Mouse (Mus musculus) kidney, postnatal 14 days (tissue): ENCODE results near the gene Pla2g4c.
A peak's percentile ranks its signal among the peaks of the same experiment; 100 is the strongest.

ENCODE experiments used
- DNase-seq: peaks from one replicate; pipeline ENCODE4 v3.0.0; 2022; ENCODE audit warnings: mixed read lengths

Gene Pla2g4c

GRCm38 (mm10) chr7:13324316-13324715, at the start of gene Pla2g4c:
Pla2g4c (plus strand) TSS chr7:13324655.
- no peak for DNase-seq

DNA sequence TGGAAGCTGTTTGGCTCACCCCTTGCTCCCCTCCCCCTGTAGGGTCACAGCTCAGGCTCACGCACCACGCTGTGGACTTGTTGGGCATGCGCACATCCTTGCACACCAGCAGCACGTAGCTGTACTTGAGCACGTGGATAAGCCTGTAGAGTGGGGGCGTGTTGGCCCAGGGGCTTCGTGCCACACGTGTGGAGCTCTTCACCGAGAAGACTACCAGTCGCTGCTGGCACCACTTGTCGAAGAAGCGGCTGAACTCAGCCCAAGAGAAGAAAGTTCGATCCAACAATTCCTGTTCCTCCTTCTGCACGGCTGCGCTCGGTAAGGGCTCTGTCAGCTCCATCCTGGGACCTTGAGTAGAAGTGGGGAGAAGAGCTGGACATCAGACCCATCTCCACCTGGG, 47.4 kb upstream of the Pla2g4c start, which contains the start of gene Lig1:
Lig1 (plus strand) TSS at position 203 of the 400 bp plus-strand sequence.
- DNase-seq, result no peak

GRCm38 (mm10) chr7:13277833-13278232, 46.6 kb upstream of the Pla2g4c start:
- DNase-seq, result no peak

DNA sequence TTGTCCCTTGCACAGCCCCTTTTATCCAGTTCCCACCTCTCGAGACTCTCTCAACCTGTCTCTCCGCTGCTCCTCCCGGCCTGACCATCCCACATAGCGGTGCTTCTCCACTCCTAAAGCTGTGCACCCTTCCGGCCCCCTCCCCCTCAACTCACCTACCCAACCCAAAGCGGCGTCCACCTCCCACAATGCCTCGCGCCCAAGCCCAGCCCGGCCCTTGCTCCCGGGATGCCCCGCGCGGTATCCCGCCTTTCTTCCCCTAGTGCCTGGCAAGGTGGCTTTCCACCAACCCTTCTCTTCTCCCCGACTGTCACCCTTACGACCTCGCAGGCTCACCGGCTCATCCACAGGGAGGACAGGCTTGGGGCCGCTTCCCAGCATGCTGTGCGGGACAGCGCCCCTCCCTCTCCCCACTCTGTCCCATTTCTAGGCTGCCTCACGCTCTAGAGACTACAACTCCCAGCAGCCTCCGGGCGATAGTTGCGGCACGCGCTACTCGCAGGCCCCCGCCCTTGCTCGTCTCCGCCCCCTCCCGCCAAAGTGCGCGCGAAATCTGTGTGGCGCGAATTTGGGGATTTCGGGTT, 46.1 kb upstream of the Pla2g4c start, which contains the start of gene Zswim9:
Zswim9 (minus strand) TSS at position 414 of the 584 bp plus-strand sequence.
- peak; percentile 95 for DNase-seq

GRCm38 (mm10) chr7:13278957-13279356, 45.5 kb upstream of the Pla2g4c start:
- DNase-seq, result peak; percentile 5

- no peak for DNase-seq
These were observed 35.8 kb upstream of the Pla2g4c start for GRCm38 (mm10) chr7:13288621-13289020.

- no peak for DNase-seq
These were observed 34.3 kb upstream of the Pla2g4c start for GRCm38 (mm10) chr7:13290041-13290675.

DNA sequence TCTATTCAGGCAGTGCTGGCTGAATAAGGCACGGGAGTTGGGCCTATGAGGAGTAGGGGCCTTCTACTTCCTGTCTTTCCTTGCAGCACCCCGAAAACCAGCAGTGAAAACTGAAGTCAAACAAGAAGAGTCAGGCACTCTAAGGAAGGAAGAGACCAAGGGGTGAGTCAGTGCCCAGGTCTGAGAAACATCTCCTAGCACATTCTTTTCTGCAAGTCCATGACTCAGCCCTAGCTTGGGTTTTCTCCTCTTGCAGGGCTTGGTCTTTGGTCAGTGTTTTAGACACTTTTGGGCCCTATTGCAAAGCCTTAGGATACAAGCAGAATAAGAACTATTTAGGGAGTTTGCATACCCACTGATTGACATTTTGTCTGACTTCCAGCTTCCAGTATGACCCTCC, 33.1 kb upstream of the Pla2g4c start:
- DNase-seq, result no peak

- no peak for DNase-seq
These were observed 30.3 kb upstream of the Pla2g4c start for GRCm38 (mm10) chr7:13293878-13294855.

DNA sequence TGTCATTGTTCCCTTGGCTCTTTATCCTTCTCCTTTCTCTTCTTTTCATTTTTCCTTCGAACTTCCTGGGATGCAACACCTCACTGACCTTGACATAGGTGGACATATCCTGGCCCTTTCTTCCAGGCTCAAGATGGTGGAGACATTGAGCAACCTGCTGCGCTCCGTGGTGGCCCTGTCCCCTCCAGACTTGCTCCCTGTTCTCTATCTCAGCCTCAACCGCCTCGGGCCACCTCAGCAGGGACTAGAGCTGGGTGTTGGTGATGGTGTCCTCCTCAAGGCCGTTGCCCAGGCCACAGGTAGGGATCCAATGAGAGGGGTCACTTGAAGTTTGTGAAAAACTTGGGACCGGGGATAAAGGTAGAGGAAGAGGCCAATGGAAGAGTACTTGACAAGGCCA, 29.2 kb upstream of the Pla2g4c start:
- no peak for DNase-seq

DNA sequence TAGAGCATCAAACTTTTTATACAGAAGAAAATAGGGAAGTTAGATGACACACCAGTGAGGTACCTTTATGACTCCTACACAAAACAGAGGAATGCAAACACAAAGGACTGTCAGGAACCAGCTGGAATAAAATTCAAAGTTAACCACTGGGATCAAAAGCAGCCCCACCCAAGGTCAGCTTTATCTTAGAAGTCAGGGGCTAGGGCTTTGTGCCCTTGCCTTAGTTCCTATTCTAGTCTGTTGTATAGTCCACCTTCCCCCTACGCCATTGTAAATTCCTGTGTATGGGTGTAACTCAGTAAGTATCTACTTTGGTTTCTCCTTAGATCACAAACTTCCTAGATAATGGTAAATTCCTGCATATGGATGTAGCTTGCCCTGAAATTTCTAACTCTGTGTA, 26.8 kb upstream of the Pla2g4c start:
- DNase-seq, result no peak

GRCm38 (mm10) chr7:13298821-13299220, 25.6 kb upstream of the Pla2g4c start:
- no peak for DNase-seq

DNA sequence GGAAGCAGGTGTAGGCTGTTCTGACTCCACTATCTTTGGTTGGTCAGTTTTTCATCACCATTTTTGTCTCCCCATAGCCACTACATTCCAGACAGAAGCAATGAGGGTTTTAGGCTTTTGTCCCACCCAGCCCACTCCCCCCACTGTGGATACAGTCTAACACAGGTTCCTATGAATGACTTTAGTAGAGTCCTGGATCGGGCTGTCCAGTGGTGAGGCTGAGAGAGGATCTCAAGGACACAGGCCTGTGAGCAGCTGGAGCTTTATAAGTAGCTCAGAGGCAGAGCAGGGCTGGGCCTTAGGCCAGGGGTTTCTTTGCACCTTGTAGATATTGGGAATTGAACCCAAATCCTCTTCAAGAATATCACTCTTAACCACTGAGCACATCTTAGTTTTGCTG, 22.8 kb upstream of the Pla2g4c start:
- DNase-seq, result no peak

- no peak for DNase-seq
These were observed 21.7 kb upstream of the Pla2g4c start for GRCm38 (mm10) chr7:13302780-13303179.

DNA sequence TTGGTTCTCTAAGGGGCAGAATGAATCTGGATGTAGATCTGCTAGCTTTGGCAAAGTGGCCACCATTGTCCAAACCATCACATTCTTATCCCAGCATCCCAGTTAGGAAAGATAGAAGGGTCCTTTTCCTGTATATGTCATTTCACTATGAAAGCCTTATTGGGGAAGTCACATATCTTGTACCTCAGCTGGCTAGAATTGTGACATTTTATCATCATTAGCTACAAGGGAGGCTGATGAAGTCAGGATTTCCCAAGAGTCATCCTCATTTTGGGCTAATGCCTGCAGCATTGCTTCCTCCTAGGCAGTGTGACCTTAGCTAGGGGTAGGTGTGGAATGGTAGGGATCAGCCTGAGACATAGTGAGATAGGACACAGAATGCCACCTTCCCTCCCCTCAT, 21.1 kb upstream of the Pla2g4c start:
- no peak for DNase-seq

- DNase-seq, result no peak
These were observed 15.0 kb upstream of the Pla2g4c start for GRCm38 (mm10) chr7:13309407-13309806.

DNA sequence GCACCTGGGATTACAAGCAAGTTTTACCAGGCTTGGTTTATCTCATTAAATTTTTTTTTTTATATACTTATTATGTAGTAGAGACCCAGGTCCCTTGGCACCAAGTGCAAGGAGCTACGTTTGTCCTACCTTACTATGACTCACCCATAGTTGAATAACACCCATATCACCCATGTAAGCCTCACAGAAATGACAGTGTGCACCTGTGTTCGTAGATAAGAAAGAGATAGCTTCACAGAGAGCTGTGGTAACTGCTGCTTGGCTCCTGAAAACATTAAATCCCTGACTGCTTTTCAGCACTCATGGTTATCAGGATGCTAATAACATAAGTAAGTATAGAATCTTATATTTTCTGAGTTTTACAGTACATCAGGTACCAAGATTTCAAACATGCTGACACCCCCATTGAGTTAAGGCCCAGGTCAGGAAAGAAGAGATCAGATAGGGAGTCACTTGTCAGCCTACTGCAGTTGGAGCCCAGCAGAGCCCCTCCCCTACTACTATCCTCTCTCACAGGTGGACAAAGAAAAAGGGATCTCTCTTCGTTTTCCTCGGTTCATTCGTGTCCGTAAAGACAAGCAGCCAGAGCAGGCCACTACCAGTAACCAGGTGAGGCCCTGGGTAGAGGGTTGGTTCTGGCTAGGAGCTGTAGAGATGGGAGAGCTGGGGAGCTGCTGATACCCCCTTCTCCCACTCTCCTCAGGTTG, 13.8 kb upstream of the Pla2g4c start:
- DNase-seq, result no peak

DNA sequence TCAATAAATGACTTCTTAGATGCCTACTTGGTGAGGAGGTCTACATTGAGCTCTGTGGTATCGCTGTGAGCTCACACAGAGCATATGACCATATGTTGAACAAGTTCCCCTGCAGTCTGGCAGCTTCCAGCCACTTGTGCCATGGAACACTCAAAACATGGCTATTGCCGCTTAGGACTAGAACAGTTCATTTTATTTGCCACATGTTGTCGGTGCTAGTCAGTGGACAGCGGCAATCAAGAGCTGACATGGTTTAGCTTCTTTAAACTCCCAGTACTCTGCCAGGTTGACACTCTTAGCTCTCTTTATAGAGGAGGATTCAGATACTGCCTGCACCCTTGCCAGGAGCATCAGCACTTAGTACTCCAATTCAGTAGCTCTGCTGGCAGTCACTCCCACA, 13.1 kb upstream of the Pla2g4c start:
- no peak for DNase-seq

DNA sequence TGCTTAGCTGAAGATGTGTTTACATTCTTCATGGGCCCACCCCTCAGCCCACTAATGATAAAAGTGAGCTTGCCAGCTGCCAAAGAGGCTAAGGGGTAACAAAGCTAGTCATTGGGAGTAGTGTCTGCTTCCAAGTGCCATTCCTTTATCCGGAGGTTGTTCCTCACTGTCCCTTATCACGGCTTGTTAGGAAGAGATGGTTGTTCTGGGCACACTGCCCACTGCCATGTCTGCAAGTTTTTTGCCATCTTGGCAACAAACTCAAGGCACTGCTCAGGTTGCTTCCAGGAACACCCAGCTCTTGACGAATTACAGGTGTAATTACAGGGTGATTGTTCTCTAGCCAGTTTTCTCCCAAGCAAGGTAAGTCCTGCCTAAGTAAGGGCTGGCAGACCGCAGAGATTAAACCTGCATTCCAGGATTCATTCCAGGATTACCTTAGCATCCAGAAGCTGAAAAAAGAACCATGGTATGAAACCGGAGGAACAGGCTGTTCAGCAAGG, 10.3 kb upstream of the Pla2g4c start:
- peak; percentile 15 for DNase-seq

- DNase-seq, result no peak
These were observed 3.0 kb upstream of the Pla2g4c start for GRCm38 (mm10) chr7:13321424-13321823.

DNA sequence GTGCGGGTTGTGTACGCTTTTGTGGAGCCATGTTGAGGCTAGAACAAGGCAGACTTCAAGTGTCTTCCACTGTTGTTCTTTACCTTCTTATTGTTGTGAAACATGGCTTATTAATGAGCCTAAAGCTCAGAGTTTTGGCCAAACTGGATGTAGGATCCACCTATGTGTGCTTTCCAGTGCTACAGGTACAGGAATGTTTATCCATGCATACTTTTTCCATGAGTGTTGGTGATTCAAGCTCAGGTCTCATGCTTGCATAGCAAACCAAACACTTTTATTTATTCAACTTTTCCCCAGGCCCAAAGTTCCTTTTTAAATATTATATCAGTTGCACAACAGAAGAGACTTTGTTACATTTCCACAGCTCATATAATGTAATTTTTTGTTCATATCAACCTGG, 6.1 kb downstream of the Pla2g4c start:
- DNase-seq, result no peak

GRCm38 (mm10) chr7:13355943-13356342, 31.5 kb downstream of the Pla2g4c start:
- no peak for DNase-seq

GRCm38 (mm10) chr7:13380588-13380987, 56.1 kb downstream of the Pla2g4c start:
- DNase-seq, result no peak
